Mouse (Mus musculus): ENCODE data around the gene Pth2. TPM values are rescaled to one million over a fixed set of nuclear protein-coding genes. Genes with fewer than 3 reads are reported as not detected.
A peak's percentile ranks its signal among the peaks of the same experiment; 100 is the strongest.

Gene Pth2
- polyA plus RNA-seq, 2 experiments: not detected

- peak overlapping the region; percentile 61 for H3K4me2 ChIP-seq (replicated peaks; ENCODE audit: low read depth, low read length, severe bottlenecking)
- peak overlapping the region; percentile 69 for H3K4me3 ChIP-seq (replicated peaks; ENCODE audit: low read length)
- ATAC-seq (ENCODE audit: low FRiP score, low read depth) (no peak), DNase-seq (ENCODE audit: low spot score) (no peak)
- H3K9ac ChIP-seq (ENCODE audit: low read depth, low read length, severe bottlenecking): peak overlapping the region; percentile 78
- peaks cover 5% of the 10 kb centered on the region for H3K4me1 ChIP-seq (ENCODE audit: control insufficient read depth, insufficient read depth, low read length)
- 7% methylated on average over 5 of the region's 5 CpGs for WGBS
- no peaks in the 10 kb centered on the region for H3K27me3 ChIP-seq (ENCODE audit: control insufficient read depth, insufficient read depth, low read length)
- peaks cover 14% of the 10 kb centered on the region; the same call in 1 of the 2 replicates for H3K36me3 ChIP-seq (ENCODE audit: control insufficient read depth, insufficient read depth, low read length)
- H3K27ac ChIP-seq (replicated peaks; ENCODE audit: low read depth, low read length): peak overlapping the region; percentile 95
- TF ChIP-seq POLR2A (IDR thresholded peaks at IDR 0.05; ENCODE audit: borderline replicate concordance, extremely low read depth, insufficient read depth, insufficient read length): no peak
- H3K9me3 ChIP-seq (ENCODE audit: control insufficient read depth, low read length): no peaks in the 10 kb centered on the region
Observed at GRCm38 (mm10) chr7:45153586-45153985, 27.2 kb upstream of the Pth2 start.

GRCm38 (mm10) chr7:45154096-45154992 lies 26.5 kb upstream of the Pth2 start, which contains the start of the genes Pih1d1 and Aldh16a1:
TSS of gene Pih1d1 (plus strand) at chr7:45154303.
TSS of gene Aldh16a1 (minus strand) at chr7:45154584.
- peaks cover 5% of the 10 kb centered on the region for H3K4me1 ChIP-seq (ENCODE audit: control insufficient read depth, insufficient read depth, low read length)
- no peaks in the 10 kb centered on the region for H3K27me3 ChIP-seq (ENCODE audit: control insufficient read depth, insufficient read depth, low read length)
- peak within 1 kb of the TSS; percentile 69 for H3K4me3 ChIP-seq (replicated peaks; ENCODE audit: low read length)
- peak within 1 kb of the TSS; percentile 78 for H3K9ac ChIP-seq (ENCODE audit: low read depth, low read length, severe bottlenecking)
- H3K9me3 ChIP-seq (ENCODE audit: control insufficient read depth, low read length): no peaks in the 10 kb centered on the region
- peak; percentile 98 for TF ChIP-seq POLR2A (IDR thresholded peaks at IDR 0.05; ENCODE audit: borderline replicate concordance, extremely low read depth, insufficient read depth, insufficient read length)
- peak; percentile 97 for DNase-seq (ENCODE audit: low spot score)
- 6% methylated on average over 58 of the region's 69 CpGs for WGBS
- peak within 1 kb of the TSS; percentile 61 for H3K4me2 ChIP-seq (replicated peaks; ENCODE audit: low read depth, low read length, severe bottlenecking)
- H3K27ac ChIP-seq (replicated peaks; ENCODE audit: low read depth, low read length): peak within 1 kb of the TSS; percentile 95
- ATAC-seq (ENCODE audit: low FRiP score, low read depth): peak; percentile 95
- peaks cover 16% of the 10 kb centered on the region for H3K36me3 ChIP-seq (ENCODE audit: control insufficient read depth, insufficient read depth, low read length)

- no peaks in the 10 kb centered on the region for H3K9me3 ChIP-seq (ENCODE audit: control insufficient read depth, low read length)
- H3K27ac ChIP-seq (replicated peaks; ENCODE audit: low read depth, low read length): 0 out of 2 replicates have a peak overlapping the region, but pooled peaks have one; percentile 38
- peaks cover 22% of the 10 kb centered on the region for H3K36me3 ChIP-seq (ENCODE audit: control insufficient read depth, insufficient read depth, low read length)
- ATAC-seq (ENCODE audit: low FRiP score, low read depth): peak; percentile 0; the same call in 1 of the 2 replicates
- peak overlapping the region; percentile 78; the same call in 1 of the 2 replicates for H3K9ac ChIP-seq (ENCODE audit: low read depth, low read length, severe bottlenecking)
- H3K27me3 ChIP-seq (ENCODE audit: control insufficient read depth, insufficient read depth, low read length): no peaks in the 10 kb centered on the region
- no peak for DNase-seq (ENCODE audit: low spot score)
- no peak for TF ChIP-seq POLR2A (IDR thresholded peaks at IDR 0.05; ENCODE audit: borderline replicate concordance, extremely low read depth, insufficient read depth, insufficient read length)
- peak overlapping the region; percentile 69 for H3K4me3 ChIP-seq (replicated peaks; ENCODE audit: low read length)
- peak overlapping the region; percentile 53 for H3K4me2 ChIP-seq (replicated peaks; ENCODE audit: low read depth, low read length, severe bottlenecking)
- WGBS: 79% methylated on average over 12 of the region's 12 CpGs
- H3K4me1 ChIP-seq (ENCODE audit: control insufficient read depth, insufficient read depth, low read length): peaks cover 5% of the 10 kb centered on the region
Observed at GRCm38 (mm10) chr7:45154993-45155514, 25.7 kb upstream of the Pth2 start.

GRCm38 (mm10) chr7:45155590-45155989 lies 25.2 kb upstream of the Pth2 start:
- no peak for DNase-seq (ENCODE audit: low spot score)
- Histone ChIP-seq H3K36me3 (ENCODE audit: control insufficient read depth, insufficient read depth, low read length) (peaks cover 27% of the 10 kb centered on the region), H3K9me3 (ENCODE audit: control insufficient read depth, low read length) (no peaks in the 10 kb centered on the region), H3K4me3 (replicated peaks; ENCODE audit: low read length) (no peak overlapping the region; the same call in 1 of the 2 replicates), H3K9ac (ENCODE audit: low read depth, low read length, severe bottlenecking) (no peak overlapping the region), H3K27me3 (ENCODE audit: control insufficient read depth, insufficient read depth, low read length) (no peaks in the 10 kb centered on the region), H3K4me1 (ENCODE audit: control insufficient read depth, insufficient read depth, low read length) (peaks cover 5% of the 10 kb centered on the region), H3K27ac (replicated peaks; ENCODE audit: low read depth, low read length) (0 out of 2 replicates have a peak overlapping the region, but pooled peaks have one; percentile 13), H3K4me2 (replicated peaks; ENCODE audit: low read depth, low read length, severe bottlenecking) (peak overlapping the region; percentile 53; the same call in 1 of the 2 replicates)
- no peak for TF ChIP-seq POLR2A (IDR thresholded peaks at IDR 0.05; ENCODE audit: borderline replicate concordance, extremely low read depth, insufficient read depth, insufficient read length)
- 84% methylated on average over 9 of the region's 9 CpGs for WGBS
- no peak for ATAC-seq (ENCODE audit: low FRiP score, low read depth)

GRCm38 (mm10) chr7:45156206-45156605 lies 24.6 kb upstream of the Pth2 start:
- TF ChIP-seq POLR2A (IDR thresholded peaks at IDR 0.05; ENCODE audit: borderline replicate concordance, extremely low read depth, insufficient read depth, insufficient read length): no peak
- WGBS: 95% methylated on average over 15 of the region's 15 CpGs

More at GRCm38 (mm10) chr7:45156206-45156605, 24.6 kb upstream of the Pth2 start:
- no peak overlapping the region for H3K4me2 ChIP-seq (replicated peaks; ENCODE audit: low read depth, low read length, severe bottlenecking)
- H3K4me1 ChIP-seq (ENCODE audit: control insufficient read depth, insufficient read depth, low read length): peaks cover 5% of the 10 kb centered on the region
- no peak for DNase-seq (ENCODE audit: low spot score)
- H3K4me3 ChIP-seq (replicated peaks; ENCODE audit: low read length): no peak overlapping the region
- no peak overlapping the region for H3K27ac ChIP-seq (replicated peaks; ENCODE audit: low read depth, low read length)
- no peak overlapping the region for H3K9ac ChIP-seq (ENCODE audit: low read depth, low read length, severe bottlenecking)
- H3K36me3 ChIP-seq (ENCODE audit: control insufficient read depth, insufficient read depth, low read length): peaks cover 28% of the 10 kb centered on the region
- no peaks in the 10 kb centered on the region for H3K27me3 ChIP-seq (ENCODE audit: control insufficient read depth, insufficient read depth, low read length)
- no peaks in the 10 kb centered on the region for H3K9me3 ChIP-seq (ENCODE audit: control insufficient read depth, low read length)
- no peak for ATAC-seq (ENCODE audit: low FRiP score, low read depth)

All from limb, embryonic 14.5 days (tissue).